Mouse (Mus musculus) gastrocnemius, postnatal 4 days (tissue): ENCODE results near the gene Kcnj14. TPM values are rescaled to one million over a fixed set of nuclear protein-coding genes. Genes with fewer than 3 reads are reported as not detected.

ENCODE experiments used
- DNase-seq, 2 experiments: peaks; one replicate each; pipeline ENCODE4 v3.0.0; 2021 to 2022; ENCODE audit warnings: low spot score in 2 of 2, mixed read lengths in 2 of 2
- total RNA-seq, 2 experiments: library from RNA; stranded (reverse); gene quantifications; 2 replicates each; pipeline ENCODE4 v1.2.3; 2021

Gene Kcnj14
- total RNA-seq, 2 experiments from 2014 or later, result 0.39 TPM

GRCm38 (mm10) chr7:45798931-45799330 is 25.7 kb downstream of the Kcnj14 start:
- DNase-seq, result no peak

- no peak for DNase-seq
Measured at GRCm38 (mm10) chr7:45798511-45798836, 26.1 kb downstream of the Kcnj14 start.

GRCm38 (mm10) chr7:45797661-45798510 is 26.7 kb downstream of the Kcnj14 start:
- DNase-seq, result no peak

GRCm38 (mm10) chr7:45796950-45797349 is 27.6 kb downstream of the Kcnj14 start:
- no peak for DNase-seq

DNA sequence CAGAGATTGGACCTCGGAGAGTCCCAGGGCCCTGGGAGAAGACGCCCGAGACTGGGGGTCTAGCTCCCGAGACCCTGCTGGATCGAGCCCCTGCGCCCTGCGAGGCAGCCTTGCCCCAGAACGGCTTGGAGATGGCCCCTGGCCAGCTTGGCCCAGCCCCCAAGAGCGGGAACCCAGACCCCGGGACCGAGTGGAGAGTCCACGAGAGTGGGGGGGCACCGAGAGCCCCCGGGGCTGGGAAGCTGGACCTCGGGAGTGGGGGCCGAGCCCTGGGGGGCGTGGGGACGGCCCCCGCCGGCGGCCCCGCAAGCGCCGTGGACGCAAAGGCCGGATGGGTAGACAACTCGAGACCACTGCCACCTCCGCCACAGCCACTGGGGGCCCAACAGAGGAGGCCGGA is 29.6 kb downstream of the Kcnj14 start:
- DNase-seq, result no peak

DNA sequence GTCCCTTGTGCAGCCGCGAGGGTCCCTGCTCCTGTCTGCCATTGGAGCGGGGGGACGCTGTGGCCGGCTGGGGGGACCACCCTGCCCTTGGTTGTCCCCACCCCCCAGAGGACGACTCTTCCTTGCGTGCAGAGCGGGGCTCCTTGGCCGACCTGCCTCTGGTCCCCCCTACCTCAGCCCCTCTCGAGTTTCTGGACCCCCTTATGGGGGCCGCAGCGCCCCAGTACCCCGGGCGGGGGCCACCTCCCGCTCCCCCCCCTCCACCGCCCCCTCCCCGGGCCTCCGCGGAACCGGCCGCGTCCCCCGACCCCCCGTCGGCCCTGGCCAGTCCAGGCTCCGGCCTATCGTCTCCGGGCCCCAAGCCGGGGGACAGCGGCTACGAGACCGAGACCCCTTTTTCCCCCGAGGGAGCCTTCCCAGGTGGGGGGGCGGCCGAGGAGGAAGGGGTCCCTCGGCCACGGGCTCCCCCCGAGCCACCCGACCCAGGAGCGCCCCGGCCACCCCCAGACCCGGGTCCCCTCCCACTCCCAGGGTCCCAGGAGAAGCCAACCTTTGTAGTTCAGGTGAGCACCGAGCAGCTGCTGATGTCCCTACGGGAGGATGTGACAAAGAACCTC is 30.5 kb downstream of the Kcnj14 start:
- DNase-seq, result no peak

- DNase-seq, result peak in 1 of 2 experiments; percentile 18
Measured at GRCm38 (mm10) chr7:45793240-45793639, 31.3 kb downstream of the Kcnj14 start.

DNA sequence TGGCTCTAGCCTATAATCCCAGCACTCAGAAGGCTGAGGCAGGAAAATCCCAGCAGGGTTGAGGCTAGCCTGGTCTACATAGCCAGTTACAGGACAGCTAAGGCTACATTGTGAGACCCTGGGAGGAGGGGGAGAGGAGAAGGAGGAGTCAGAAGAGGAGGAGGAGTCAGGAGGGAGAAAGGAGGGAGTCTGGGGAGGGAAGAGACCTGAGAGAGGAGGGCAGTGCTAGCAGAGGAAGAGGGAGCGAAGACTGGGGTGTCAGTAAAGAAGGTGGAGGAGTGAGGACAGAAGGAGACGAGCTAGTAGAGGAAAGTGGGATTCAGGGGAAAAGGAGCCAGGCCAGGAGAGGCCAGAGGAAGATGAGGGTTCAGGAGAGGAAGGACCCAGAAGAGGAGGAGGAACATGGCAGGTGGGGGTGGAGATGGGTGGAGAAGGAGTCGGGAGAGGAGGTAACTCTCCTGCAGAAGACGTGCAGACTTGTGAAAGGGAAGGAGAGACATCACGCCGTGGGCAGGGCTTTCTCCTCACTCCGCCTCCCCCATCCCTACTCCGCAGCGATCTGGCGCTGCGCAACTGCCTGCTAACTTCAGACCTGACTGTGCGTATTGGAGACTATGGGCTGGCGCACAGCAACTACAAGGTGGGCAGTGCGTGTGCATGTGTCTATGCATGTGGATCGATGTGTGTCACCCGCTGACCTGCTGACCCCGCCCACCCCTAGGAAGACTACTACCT is 32.7 kb downstream of the Kcnj14 start:
- no peak for DNase-seq

- no peak for DNase-seq
Measured at GRCm38 (mm10) chr7:45790721-45791120, 33.9 kb downstream of the Kcnj14 start.

DNA sequence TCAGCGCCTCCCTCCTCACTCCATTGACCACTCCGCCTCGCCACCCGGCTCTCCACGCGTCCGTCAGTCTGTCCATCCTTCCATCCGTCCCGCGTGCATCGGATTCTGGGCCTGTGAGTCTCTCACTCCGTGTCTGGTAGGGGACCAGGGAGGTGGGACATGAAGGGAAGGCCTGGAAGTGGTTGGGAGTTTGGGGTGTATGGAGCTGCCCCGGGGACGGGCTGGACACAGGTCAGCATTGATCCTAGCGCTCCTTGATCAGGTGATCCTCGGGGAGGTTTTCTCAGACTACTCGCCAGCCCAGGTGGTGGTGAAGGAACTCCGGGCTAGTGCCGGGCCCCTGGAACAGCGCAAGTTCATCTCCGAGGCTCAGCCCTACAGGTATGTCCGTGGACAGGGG is 36.9 kb downstream of the Kcnj14 start:
- no peak for DNase-seq

GRCm38 (mm10) chr7:45786661-45787413 is 37.7 kb downstream of the Kcnj14 start:
- no peak for DNase-seq

- peak in 1 of 2 experiments; percentile 14 for DNase-seq
Measured at GRCm38 (mm10) chr7:45786136-45786578, 38.4 kb downstream of the Kcnj14 start.

GRCm38 (mm10) chr7:45785388-45786135 is 39.0 kb downstream of the Kcnj14 start:
- DNase-seq, result peak in 1 of 2 experiments; percentile 35

- no peak for DNase-seq
Measured at GRCm38 (mm10) chr7:45784524-45785372, 39.8 kb downstream of the Kcnj14 start, which contains the start of gene Sult2b1. Sult2b1 (minus strand) TSS chr7:45784669.

DNA sequence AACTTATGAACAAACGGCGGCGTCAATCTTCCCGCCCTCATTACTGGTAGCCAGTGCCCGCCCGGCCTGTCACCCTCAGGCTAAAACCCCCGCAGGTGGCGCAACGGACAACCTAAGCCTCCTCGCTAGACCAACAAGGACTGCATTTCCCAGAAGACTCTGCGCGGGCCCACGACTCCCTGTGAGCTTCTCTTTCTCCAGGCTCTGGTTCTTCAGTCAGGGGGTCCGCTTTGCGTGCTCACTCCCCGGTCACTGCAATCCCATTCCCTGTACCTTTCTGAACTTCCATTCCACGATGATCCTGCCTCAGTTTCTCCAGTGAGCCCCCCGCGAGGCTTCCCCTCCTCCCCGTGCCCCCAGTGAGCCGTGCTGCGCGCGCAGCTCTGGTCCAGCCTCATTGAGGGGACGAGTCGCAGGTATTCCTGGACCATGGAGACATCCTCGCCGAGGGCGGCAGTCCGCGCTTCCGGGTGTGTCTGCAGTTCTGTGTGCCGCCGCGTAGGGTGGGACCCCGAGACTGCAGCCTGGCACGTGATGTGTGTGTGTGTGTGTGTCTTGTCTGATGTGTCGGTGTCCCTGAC is 41.0 kb downstream of the Kcnj14 start, which contains the start of gene Lmtk3:
Lmtk3 (plus strand) TSS at position 228 of the 581 bp plus-strand sequence.
- no peak for DNase-seq

DNA sequence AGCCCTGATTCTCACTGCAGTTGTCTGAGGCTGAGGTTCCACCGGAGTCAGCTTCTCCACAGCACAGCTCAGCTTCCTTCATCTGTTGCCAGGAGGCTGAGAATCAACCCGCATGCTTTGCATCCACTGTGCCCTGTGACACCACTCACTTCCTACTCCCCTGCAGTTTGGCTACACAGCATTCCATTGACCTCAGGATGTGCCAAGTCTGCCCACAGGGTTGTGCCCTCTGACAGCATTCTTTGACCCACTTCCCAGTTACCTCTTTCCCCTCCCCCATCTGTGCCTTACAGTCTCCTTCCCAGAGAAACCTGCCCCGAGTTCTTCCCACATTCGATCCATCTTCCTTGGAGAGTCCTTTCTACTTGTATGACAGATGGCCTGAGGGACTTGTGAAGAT is 42.3 kb downstream of the Kcnj14 start:
- no peak for DNase-seq

DNA sequence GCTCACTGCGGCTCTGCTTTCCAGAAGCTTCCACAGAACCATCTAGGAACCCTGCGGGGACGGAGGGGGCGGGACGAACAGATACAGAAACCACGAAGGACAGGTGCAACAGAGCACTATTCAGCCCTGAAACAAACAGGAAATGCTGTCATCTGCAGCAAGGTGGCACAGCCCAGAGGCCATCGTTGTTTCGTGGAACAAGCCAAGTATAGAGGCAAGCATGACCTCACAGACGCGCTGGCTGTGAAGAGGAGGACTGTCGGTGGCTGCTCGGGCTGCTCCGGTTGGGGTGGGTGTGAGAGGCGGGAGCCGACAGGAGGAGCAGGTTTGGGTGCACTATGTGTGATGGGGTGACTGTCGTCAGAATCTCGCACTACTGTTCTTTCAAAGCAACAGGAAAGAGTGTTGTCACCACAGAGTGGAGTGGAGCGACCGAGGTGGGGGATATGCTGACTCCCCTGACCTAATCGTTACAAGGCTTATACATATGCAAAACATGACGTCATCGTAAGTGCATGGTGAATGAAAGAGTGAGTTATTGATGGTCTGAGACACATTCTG is 45.4 kb downstream of the Kcnj14 start:
- DNase-seq, result no peak

GRCm38 (mm10) chr7:45775237-45775636 is 49.3 kb downstream of the Kcnj14 start:
- no peak for DNase-seq

- no peak for DNase-seq
Measured at GRCm38 (mm10) chr7:45771101-45771500, 53.5 kb downstream of the Kcnj14 start.
